Mouse (Mus musculus) intestine, embryonic 15.5 days (tissue): ENCODE results near the gene Rgl1. TPM values are rescaled to one million over a fixed set of nuclear protein-coding genes. Genes with fewer than 3 reads are reported as not detected.

Experiments used
- ATAC-seq: fragments of 200-750 bp; cut with Nextera tagmentation; 2 replicates; pipeline ENCODE4 v1.8.0; 2017; ENCODE audit warnings: moderate TSS enrichment, moderate library complexity
- H3K27ac ChIP-seq: fragments of 300-500 bp; sonication (generic); 2 replicates; pipeline ENCODE4 v1.5.1; 2015; ENCODE audit warnings: mild to moderate bottlenecking, inconsistent platforms
- H3K27me3 ChIP-seq: fragments of 300-500 bp; sonication (generic); replicated peaks from 2 replicates; pipeline ENCODE4 v1.6.1; 2015; ENCODE audit warnings: inconsistent platforms
- H3K36me3 ChIP-seq: fragments of 300-500 bp; sonication (generic); 2 replicates; pipeline ENCODE4 v1.6.1; 2015; ENCODE audit warnings: inconsistent platforms
- H3K4me1 ChIP-seq: fragments of 300-500 bp; sonication (generic); replicated peaks from 2 replicates; pipeline ENCODE4 v1.6.1; 2015; ENCODE audit warnings: inconsistent platforms
- H3K4me2 ChIP-seq: fragments of 300-500 bp; sonication (generic); replicated peaks from 2 replicates; pipeline ENCODE4 v1.6.1; 2015; ENCODE audit warnings: mild to moderate bottlenecking, inconsistent platforms
- H3K4me3 ChIP-seq: fragments of 300-500 bp; sonication (generic); replicated peaks from 2 replicates; pipeline ENCODE4 v1.5.1; 2015; ENCODE audit warnings: inconsistent platforms
- H3K9ac ChIP-seq: fragments of 300-500 bp; sonication (generic); 2 replicates; pipeline ENCODE4 v1.6.1; 2015; ENCODE audit warnings: inconsistent platforms
- H3K9me3 ChIP-seq: fragments of 300-500 bp; sonication (generic); 2 replicates; pipeline ENCODE4 v1.6.1; 2016; ENCODE audit warnings: inconsistent platforms
- WGBS: fragments of 180-500 bp; shearing (Covaris S2); methylation state at CpG from one replicate; pipeline ENCODE4 v1.1.7; 2015; 5-methylcytosine and 5-hydroxymethylcytosine counted together
- polyA plus RNA-seq: library from polyadenylated mRNA; unstranded; fragments of >200 nt; fragmentation: Nextera tagmentation; extraction: Ambion mirVana; gene quantifications from 2 replicates; pipeline ENCODE4 v1.2.1, GENCODE M21; 2015

Gene Rgl1
- polyA plus RNA-seq, 1 experiment from 2014 or later: 44.8 TPM

- ATAC-seq: peak; percentile 92
- H3K27me3 ChIP-seq: no peaks in the 10 kb centered on the region
- no peaks in the 10 kb centered on the region for H3K36me3 ChIP-seq
- peak overlapping the region; percentile 45 for H3K4me2 ChIP-seq
- peak overlapping the region; percentile 88 for H3K27ac ChIP-seq
- no peak overlapping the region for H3K4me3 ChIP-seq
- peaks cover 51% of the 10 kb centered on the region for H3K4me1 ChIP-seq
- H3K9ac ChIP-seq: 0 out of 2 replicates have a peak overlapping the region, but pooled peaks have one; percentile 9
- H3K9me3 ChIP-seq: no peaks in the 10 kb centered on the region
- 42% methylated on average over 7 of the region's 7 CpGs for WGBS
Observed at GRCm38 (mm10) chr1:152614743-152615380, 151.3 kb downstream of the Rgl1 start.

DNA sequence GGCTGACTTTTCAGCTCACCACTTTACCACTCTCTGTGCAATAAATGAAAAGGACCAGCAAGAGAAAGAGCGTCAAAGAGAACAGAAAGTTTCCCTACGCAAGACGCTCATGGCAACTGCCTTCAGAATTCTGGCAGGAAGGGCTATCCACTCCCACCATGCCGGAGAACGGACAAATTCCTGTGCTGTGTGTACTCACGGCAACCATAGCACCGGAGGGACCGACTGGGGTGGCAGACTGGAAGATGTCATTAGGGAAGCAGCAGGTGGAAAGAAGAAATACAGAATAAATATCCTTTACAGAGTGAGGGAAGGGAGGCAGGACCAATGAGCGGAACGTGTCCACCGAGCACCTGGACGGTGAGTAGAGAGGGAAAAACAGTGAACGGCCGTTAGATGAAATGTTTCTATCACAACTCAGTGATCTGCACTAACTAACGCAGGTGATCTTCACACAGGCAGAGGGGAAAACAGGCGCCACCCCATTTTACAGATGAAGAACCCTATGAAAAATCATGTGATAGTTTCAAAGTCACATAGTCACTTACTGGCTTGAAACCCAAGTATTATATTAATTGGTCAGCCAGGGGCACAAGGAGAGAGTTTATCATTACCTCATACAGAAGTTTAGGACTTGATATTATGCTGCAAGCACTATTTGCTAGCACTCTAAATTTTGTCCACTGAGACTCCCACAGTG, 152.8 kb downstream of the Rgl1 start:
- Histone ChIP-seq H3K4me2 (no peak overlapping the region), H3K36me3 (no peaks in the 10 kb centered on the region), H3K27ac (0 out of 2 replicates have a peak overlapping the region, but pooled peaks have one; percentile 28), H3K9me3 (no peaks in the 10 kb centered on the region), H3K9ac (no peak overlapping the region), H3K4me1 (peaks cover 54% of the 10 kb centered on the region), H3K4me3 (no peak overlapping the region), H3K27me3 (no peaks in the 10 kb centered on the region)
- 81% methylated on average over 16 of the region's 16 CpGs for WGBS
- ATAC-seq: no peak

DNA sequence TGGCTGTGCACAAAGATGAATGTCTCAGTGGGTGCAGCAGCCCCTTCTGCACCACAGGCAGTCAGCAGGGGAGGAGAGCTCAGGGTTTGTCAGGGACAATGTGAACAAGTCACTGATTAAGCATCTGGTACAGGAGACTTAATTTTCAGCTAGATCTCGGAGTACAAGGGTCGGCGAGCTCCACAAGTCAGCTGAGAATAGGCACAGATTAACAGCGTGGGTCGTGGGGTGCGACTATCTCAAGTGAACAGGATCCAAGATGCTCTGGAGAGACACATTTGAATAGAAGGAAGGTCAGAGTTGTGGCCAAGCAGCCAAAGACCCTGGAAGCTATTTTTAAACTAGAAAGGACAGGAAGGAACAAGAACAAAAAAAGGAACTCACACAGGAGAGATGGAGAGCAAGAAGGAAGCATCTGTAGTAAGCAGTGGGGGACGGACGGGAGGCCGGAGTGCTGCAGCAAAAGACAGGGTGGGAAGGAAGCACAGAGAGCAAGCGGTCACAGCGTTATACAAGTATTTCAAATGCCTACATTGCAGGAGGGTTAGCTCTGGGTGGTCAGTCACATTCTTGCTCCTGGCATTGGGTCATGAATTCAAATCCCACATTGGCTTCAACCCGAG, 153.5 kb downstream of the Rgl1 start:
- Histone ChIP-seq H3K4me2 (0 out of 2 replicates have a peak overlapping the region, but pooled peaks have one; percentile 7), H3K27ac (peak overlapping the region; percentile 28; the same call in 1 of the 2 replicates), H3K4me1 (peaks cover 54% of the 10 kb centered on the region), H3K27me3 (no peaks in the 10 kb centered on the region), H3K9ac (no peak overlapping the region), H3K4me3 (no peak overlapping the region), H3K36me3 (no peaks in the 10 kb centered on the region), H3K9me3 (no peaks in the 10 kb centered on the region)
- ATAC-seq: no peak
- 78% methylated on average over 12 of the region's 12 CpGs for WGBS

DNA sequence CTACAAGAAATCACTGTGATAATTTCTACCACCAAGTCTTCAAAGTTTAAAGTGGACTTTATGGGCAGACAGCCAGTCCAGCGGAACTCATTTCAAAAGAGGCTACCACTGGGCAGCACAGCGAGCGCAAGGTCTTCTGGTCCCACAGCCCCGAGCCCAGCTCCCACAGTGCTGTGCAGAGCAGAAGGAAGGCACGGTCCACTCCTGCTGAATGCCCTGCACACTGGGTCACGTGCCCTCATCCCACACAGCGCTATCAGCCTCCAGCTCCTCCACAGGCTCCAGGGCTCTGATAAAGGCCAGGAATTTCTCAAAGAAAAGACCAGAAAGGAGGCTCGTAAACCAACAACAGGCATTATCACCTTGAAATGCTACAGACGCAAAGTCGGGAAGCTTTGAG, 156.6 kb downstream of the Rgl1 start:
- Histone ChIP-seq H3K9me3 (no peaks in the 10 kb centered on the region), H3K4me1 (peaks cover 43% of the 10 kb centered on the region), H3K9ac (no peak overlapping the region), H3K4me3 (no peak overlapping the region), H3K4me2 (no peak overlapping the region), H3K27me3 (no peaks in the 10 kb centered on the region), H3K36me3 (no peaks in the 10 kb centered on the region), H3K27ac (no peak overlapping the region)
- ATAC-seq: no peak; the same call in 1 of the 2 replicates
- 64% methylated on average over 10 of the region's 10 CpGs for WGBS

- H3K9ac ChIP-seq: no peak overlapping the region
- H3K27ac ChIP-seq: 0 out of 2 replicates have a peak overlapping the region, but pooled peaks have one; percentile 13
- H3K36me3 ChIP-seq: no peaks in the 10 kb centered on the region
- H3K9me3 ChIP-seq: no peaks in the 10 kb centered on the region
- no peak overlapping the region for H3K4me3 ChIP-seq
- no peak overlapping the region for H3K4me2 ChIP-seq
- H3K27me3 ChIP-seq: no peaks in the 10 kb centered on the region
- ATAC-seq: no peak
- WGBS: 63% methylated on average over 7 of the region's 7 CpGs
- peaks cover 39% of the 10 kb centered on the region for H3K4me1 ChIP-seq
Observed at GRCm38 (mm10) chr1:152609006-152609405, 157.1 kb downstream of the Rgl1 start.

- Histone ChIP-seq H3K36me3 (no peaks in the 10 kb centered on the region), H3K27me3 (no peaks in the 10 kb centered on the region), H3K4me3 (no peak overlapping the region), H3K4me1 (peaks cover 36% of the 10 kb centered on the region), H3K27ac (no peak overlapping the region; the same call in 1 of the 2 replicates), H3K4me2 (no peak overlapping the region), H3K9ac (no peak overlapping the region), H3K9me3 (no peaks in the 10 kb centered on the region)
- no peak for ATAC-seq
- 67% methylated on average over 14 of the region's 14 CpGs for WGBS
Observed at GRCm38 (mm10) chr1:152607765-152608164, 158.4 kb downstream of the Rgl1 start.

GRCm38 (mm10) chr1:152606727-152607126, 159.4 kb downstream of the Rgl1 start:
- Histone ChIP-seq H3K4me1 (peaks cover 27% of the 10 kb centered on the region), H3K27me3 (no peaks in the 10 kb centered on the region)

DNA sequence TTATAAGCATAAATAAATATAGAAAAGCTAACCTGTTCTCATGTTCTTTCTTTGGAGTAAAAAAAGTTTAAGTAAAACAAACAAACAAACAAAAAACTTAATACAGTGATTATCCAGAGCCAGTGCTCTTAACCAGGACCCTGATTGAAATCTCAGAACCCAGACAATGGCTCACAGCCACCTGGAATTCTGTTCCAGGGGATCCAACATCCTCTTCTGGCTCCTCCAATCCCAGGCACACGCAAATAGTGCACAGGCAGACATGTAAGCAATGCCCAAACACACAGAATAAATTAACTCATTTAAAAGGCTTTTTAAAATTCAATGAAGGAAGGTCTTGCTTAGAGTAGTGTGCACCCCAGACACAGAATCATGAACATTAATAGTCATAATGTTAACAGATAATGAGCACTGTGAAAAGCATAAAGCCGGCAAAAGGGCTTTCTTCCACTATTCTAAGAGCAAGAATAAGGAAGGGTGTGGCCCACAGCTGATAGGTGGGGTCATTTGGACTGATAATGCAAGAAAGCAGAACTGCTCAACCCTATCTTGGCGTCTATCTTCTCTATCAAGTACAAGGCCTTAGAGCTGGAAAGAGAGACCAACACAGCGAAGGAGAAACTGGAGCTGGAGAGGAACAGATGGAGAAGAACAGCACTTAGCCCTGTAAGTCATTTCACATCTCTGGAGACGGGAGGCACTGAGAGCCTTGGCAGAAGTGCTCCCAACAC, 160.1 kb downstream of the Rgl1 start:
- Histone ChIP-seq H3K27me3 (no peaks in the 10 kb centered on the region), H3K36me3 (no peaks in the 10 kb centered on the region), H3K4me1 (peaks cover 27% of the 10 kb centered on the region), H3K9me3 (no peaks in the 10 kb centered on the region), H3K27ac (no peak overlapping the region), H3K4me3 (no peak overlapping the region), H3K4me2 (no peak overlapping the region), H3K9ac (no peak overlapping the region)
- ATAC-seq: no peak
- 70% methylated on average over 5 of the region's 5 CpGs for WGBS

More at GRCm38 (mm10) chr1:152606727-152607126, 159.4 kb downstream of the Rgl1 start:
- ATAC-seq: no peak
- H3K4me3 ChIP-seq: no peak overlapping the region
- H3K36me3 ChIP-seq: no peaks in the 10 kb centered on the region
- H3K9me3 ChIP-seq: no peaks in the 10 kb centered on the region
- no peak overlapping the region for H3K9ac ChIP-seq
- no peak overlapping the region for H3K27ac ChIP-seq
- no peak overlapping the region for H3K4me2 ChIP-seq
- 90% methylated on average over 11 of the region's 11 CpGs for WGBS

DNA sequence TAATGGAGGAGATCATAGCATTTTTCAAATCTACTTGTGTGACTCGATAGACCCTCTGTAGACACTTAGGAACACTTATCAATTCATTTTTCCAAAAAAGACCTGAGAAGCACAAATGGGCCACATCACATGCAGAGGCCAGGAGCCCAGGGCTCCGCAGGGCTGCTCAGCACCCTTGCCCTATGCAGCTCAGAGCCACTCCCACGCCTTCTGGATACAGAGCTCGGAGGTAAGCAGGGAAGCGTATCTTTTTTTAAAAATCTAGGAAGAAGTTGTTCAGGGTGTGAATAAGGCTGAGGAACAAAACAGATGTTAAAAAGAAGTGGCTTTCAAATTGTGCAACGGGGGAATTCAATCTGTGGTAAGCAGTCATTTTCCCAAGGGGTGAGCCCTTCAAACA, 162.0 kb downstream of the Rgl1 start:
- Histone ChIP-seq H3K4me1 (peaks cover 10% of the 10 kb centered on the region), H3K27ac (no peak overlapping the region), H3K9ac (no peak overlapping the region), H3K4me2 (no peak overlapping the region), H3K9me3 (no peaks in the 10 kb centered on the region), H3K4me3 (no peak overlapping the region), H3K27me3 (no peaks in the 10 kb centered on the region), H3K36me3 (no peaks in the 10 kb centered on the region)
- WGBS: 83% methylated on average over 6 of the region's 6 CpGs
- ATAC-seq: no peak

GRCm38 (mm10) chr1:152603628-152604027, 162.5 kb downstream of the Rgl1 start:
- WGBS: 83% methylated on average over 9 of the region's 9 CpGs
- Histone ChIP-seq H3K27me3 (no peaks in the 10 kb centered on the region), H3K4me2 (no peak overlapping the region), H3K9me3 (no peaks in the 10 kb centered on the region), H3K9ac (no peak overlapping the region), H3K4me1 (peaks cover 7% of the 10 kb centered on the region), H3K4me3 (no peak overlapping the region), H3K27ac (no peak overlapping the region), H3K36me3 (no peaks in the 10 kb centered on the region)
- ATAC-seq: no peak

GRCm38 (mm10) chr1:152600494-152600893, 165.7 kb downstream of the Rgl1 start:
- no peak for ATAC-seq
- H3K36me3 ChIP-seq: no peaks in the 10 kb centered on the region
- H3K4me3 ChIP-seq: no peak overlapping the region
- 82% methylated on average over 2 of the region's 2 CpGs for WGBS
- no peak overlapping the region for H3K4me2 ChIP-seq
- no peak overlapping the region for H3K9ac ChIP-seq
- H3K4me1 ChIP-seq: no peaks in the 10 kb centered on the region; the same call in 1 of the 2 replicates
- H3K27me3 ChIP-seq: no peaks in the 10 kb centered on the region
- no peaks in the 10 kb centered on the region for H3K9me3 ChIP-seq
- no peak overlapping the region for H3K27ac ChIP-seq

DNA sequence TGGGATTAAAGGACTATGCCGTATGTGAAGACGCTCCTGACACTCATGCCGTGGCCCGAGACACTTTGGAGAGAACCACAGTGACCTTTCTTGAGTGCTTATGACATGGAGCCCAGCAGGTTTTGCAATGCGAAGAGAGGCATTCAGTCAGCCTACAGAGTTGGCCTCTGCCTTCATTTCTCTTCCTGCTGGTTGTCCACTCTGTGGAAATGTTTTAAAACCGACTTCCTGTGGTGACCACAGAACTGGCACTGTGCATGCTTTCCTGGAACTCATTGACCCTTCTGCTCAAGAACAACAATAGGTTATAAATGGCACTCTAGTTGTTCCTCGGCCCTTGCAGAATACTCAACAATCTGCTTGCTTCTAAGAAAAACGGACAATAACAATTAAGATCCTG, 166.8 kb downstream of the Rgl1 start:
- no peaks in the 10 kb centered on the region for H3K9me3 ChIP-seq
- no peaks in the 10 kb centered on the region for H3K27me3 ChIP-seq
- WGBS: 77% methylated on average over 8 of the region's 8 CpGs
- ATAC-seq: no peak
- H3K36me3 ChIP-seq: no peaks in the 10 kb centered on the region
- no peak overlapping the region for H3K9ac ChIP-seq
- H3K4me2 ChIP-seq: no peak overlapping the region
- no peak overlapping the region for H3K4me3 ChIP-seq
- peaks cover 3% of the 10 kb centered on the region; the same call in 1 of the 2 replicates for H3K4me1 ChIP-seq
- no peak overlapping the region for H3K27ac ChIP-seq
